Mouse (Mus musculus) right cerebral cortex, postnatal 36 days (tissue): ENCODE measurements around the gene Psap.

ENCODE experiments used
- DNase-seq, 2 experiments: peaks; one replicate each; pipeline ENCODE4 v3.0.0; 2022; ENCODE audit warnings: low spot score in 2 of 2, mixed read lengths in 1 of 2

Gene Psap

DNA sequence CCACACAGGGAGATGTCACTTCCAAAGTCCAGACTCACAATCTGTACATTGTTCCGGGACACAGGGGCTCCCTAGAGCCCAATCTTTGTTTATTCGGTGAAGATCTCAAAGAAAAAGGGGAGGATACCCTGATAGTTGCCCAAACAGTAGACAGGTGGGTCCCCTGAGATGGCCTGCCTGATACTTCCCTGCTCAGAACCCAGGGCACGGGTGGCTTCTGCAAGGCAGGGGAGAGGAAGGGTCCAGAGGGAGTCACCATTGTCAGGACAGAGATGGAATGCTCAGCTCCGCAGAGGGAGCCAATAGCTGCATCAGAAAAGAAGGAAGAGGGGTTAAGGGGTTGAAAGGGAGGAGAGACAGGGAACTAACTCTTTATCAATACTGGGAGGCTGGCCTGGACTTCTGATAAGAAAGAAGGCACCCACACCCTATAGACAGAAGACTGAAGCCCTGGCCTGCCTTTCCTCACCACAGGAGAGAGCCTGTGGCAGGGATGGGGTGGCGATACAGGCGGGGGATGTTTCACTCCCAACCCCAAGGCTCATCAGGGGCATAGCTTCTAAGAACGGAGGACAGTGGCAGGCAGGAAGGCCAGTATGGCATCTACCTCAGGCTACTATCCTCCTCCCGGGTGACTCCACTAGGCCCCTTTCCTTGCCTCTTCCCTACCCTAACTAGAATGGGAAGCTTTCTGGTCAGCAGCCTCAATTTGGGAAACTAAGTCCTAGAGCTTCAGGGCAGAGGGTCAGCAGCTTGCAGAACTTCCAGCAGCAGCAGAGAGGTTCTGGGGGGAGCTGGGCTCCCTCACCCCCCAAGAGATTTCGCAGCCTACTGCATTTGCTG, 70.6 kb downstream of the Psap start:
- no peak for DNase-seq

GRCm38 (mm10) chr10:60349056-60349455, 71.6 kb downstream of the Psap start:
- no peak for DNase-seq

- no peak for DNase-seq
Measured at GRCm38 (mm10) chr10:60349644-60350043, 72.2 kb downstream of the Psap start.

DNA sequence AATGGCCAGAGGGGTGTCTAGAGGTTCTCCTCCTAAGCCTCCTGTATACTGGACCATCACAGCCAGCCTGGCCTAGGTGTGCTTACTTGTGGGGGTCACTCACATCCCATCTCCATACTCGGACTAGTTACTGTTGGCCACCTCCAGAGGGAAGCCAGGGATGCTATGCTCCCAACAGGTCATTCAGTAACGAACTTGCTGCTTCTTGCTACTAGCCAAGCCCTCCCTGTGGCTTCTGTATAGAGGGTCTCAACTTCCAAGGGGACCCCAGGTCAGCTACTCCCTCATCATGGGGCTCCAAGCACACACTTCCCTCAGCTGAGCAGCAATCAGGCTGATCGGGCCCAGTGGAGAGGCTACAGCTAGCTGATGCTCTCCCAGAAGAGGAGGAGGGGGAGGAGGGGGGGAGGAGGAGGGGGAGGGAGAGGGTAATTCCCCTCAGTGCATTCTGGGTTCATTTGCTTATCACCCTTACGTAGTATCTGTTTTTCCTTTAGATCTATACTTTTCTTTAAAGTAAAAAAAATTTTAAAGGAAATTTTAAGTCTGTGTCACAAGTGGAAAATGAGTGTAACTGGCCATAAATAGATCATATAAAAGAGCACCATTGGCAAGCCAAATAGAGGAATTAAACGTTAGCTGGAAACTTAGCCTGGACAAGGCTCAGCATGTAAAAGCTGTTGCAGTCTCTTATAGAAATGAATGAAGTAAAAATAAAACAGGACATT, 72.8 kb downstream of the Psap start:
- no peak for DNase-seq

GRCm38 (mm10) chr10:60350805-60351167, 73.4 kb downstream of the Psap start:
- peak; percentile 55 to 65 for DNase-seq

- DNase-seq = no peak
Measured at GRCm38 (mm10) chr10:60351248-60351647, 73.8 kb downstream of the Psap start.

- no peak for DNase-seq
Measured at GRCm38 (mm10) chr10:60351761-60352455, 74.5 kb downstream of the Psap start.
